Mouse (Mus musculus) myocyte (in vitro differentiated cells): Measurements from ENCODE around the gene Tnn. TPM values are rescaled to one million over a fixed set of nuclear protein-coding genes. Genes with fewer than 3 reads are reported as not detected.

Experiments
- H3K27me3 ChIP-seq: one replicate; pipeline ENCODE4 v1.6.1; 2011; ENCODE audit not compliant: control insufficient read depth, insufficient read depth, insufficient read length
- H3K36me3 ChIP-seq: one replicate; pipeline ENCODE4 v1.6.1; 2011; ENCODE audit not compliant: control insufficient read depth, insufficient read depth
- H3K4me2 ChIP-seq: one replicate; pipeline ENCODE4 v1.6.1; 2011; ENCODE audit warnings: low read depth, control low read depth
- H3K4me3 ChIP-seq: one replicate; pipeline ENCODE4 v1.5.1; 2011; ENCODE audit warnings: mild to moderate bottlenecking, control low read depth, moderate library complexity
- H3K79me2 ChIP-seq: one replicate; pipeline ENCODE4 v1.6.1; 2011; ENCODE audit not compliant: control insufficient read depth, insufficient read depth
- H3ac ChIP-seq: one replicate; pipeline ENCODE4 v1.6.1; 2011; ENCODE audit not compliant: control insufficient read depth, insufficient read length
- CEBPB ChIP-seq: IDR thresholded peaks from 2 replicates; pipeline ENCODE4 v1.6.1; 2011; ENCODE audit warnings: mild to moderate bottlenecking, moderate library complexity; ENCODE audit not compliant: poor library complexity, insufficient read depth, severe bottlenecking
- E2F4 ChIP-seq: IDR thresholded peaks from one replicate; pipeline ENCODE4 v1.6.1; 2011; ENCODE audit warnings: mild to moderate bottlenecking, control low read depth, moderate library complexity; ENCODE audit not compliant: insufficient read depth
- MAX ChIP-seq: IDR thresholded peaks from one replicate; pipeline ENCODE4 v1.6.1; 2011; ENCODE audit warnings: low read depth, mild to moderate bottlenecking, control low read depth
- MYOD1 ChIP-seq, 3 experiments: IDR thresholded peaks; one replicate each; pipeline ENCODE4 v1.6.1; 2011; ENCODE audit warnings: control low read depth in 2 of 3, low read depth in 2 of 3, mild to moderate bottlenecking in 2 of 3, moderate library complexity in 1 of 3; ENCODE audit not compliant: insufficient read length in 2 of 3, control insufficient read depth in 1 of 3
- MYOG ChIP-seq, 3 experiments: IDR thresholded peaks; one replicate each; pipeline ENCODE4 v1.6.1; 2011; ENCODE audit warnings: control low read depth in 2 of 3, low read depth in 2 of 3, mild to moderate bottlenecking in 2 of 3; ENCODE audit not compliant: insufficient read length in 2 of 3, control insufficient read depth in 1 of 3, insufficient read depth in 1 of 3
- POLR2A ChIP-seq: IDR thresholded peaks from one replicate; pipeline ENCODE4 v1.6.1; 2011; ENCODE audit warnings: low read depth, mild to moderate bottlenecking, control low read depth, moderate library complexity; ENCODE audit not compliant: insufficient read length
- POLR2AphosphoS2 ChIP-seq: IDR thresholded peaks from one replicate; pipeline ENCODE4 v1.6.1; 2011; ENCODE audit warnings: low read depth, control low read depth; ENCODE audit not compliant: insufficient read length
- REST ChIP-seq: IDR thresholded peaks from one replicate; pipeline ENCODE4 v1.6.1; 2011; ENCODE audit warnings: mild to moderate bottlenecking, control low read depth, moderate library complexity; ENCODE audit not compliant: insufficient read depth, insufficient read length
- SRF ChIP-seq: IDR thresholded peaks from one replicate; pipeline ENCODE4 v1.6.1; 2011; ENCODE audit warnings: low read depth; ENCODE audit not compliant: control insufficient read depth, insufficient read length
- TCF12 ChIP-seq: IDR thresholded peaks from one replicate; pipeline ENCODE4 v1.6.1; 2011; ENCODE audit warnings: mild to moderate bottlenecking, control low read depth; ENCODE audit not compliant: poor library complexity, insufficient read depth, severe bottlenecking
- TCF3 ChIP-seq: IDR thresholded peaks from one replicate; pipeline ENCODE4 v1.6.1; 2011; ENCODE audit warnings: low read depth, control low read depth; ENCODE audit not compliant: insufficient read length
- USF1 ChIP-seq: IDR thresholded peaks from one replicate; pipeline ENCODE4 v1.6.1; 2011; ENCODE audit warnings: low read depth, mild to moderate bottlenecking, control low read depth, moderate library complexity
- polyA plus RNA-seq: library from polyadenylated mRNA; unstranded; fragments of >200 nt; fragmentation: generic; extraction: Trizol; gene quantifications from one replicate; pipeline ENCODE4 v1.2.1, GENCODE M21; 2012; ENCODE audit warnings: missing spikeins

The Tnn gene
- polyA plus RNA-seq, 1 experiment, result not detected

DNA sequence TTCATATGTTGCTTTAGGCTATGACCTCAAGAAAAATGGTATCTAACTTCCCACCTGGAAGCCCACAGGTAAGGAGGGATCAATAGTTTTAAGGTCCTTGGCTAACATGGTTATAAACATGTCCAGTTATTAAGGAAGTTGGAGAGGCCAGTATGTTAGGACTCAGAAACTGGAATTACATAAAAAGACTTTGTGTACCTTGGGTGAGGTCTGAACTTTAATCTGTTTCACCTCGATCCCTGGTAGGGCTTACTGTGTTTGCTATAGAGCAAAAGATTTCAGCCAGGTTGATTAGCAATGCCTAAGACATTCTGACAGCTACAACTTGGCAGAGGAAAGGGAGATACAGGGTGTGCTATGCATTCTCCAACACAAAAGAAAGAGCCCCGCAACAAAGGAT is 29.4 kb downstream of the Tnn start:
- peaks cover 20% of the 10 kb centered on the region for H3K27me3 ChIP-seq
- no peak overlapping the region for H3ac ChIP-seq
- H3K4me3 ChIP-seq, result no peak overlapping the region
- H3K36me3 ChIP-seq, result no peaks in the 10 kb centered on the region
- H3K4me2 ChIP-seq, result no peak overlapping the region
- H3K79me2 ChIP-seq, result no peaks in the 10 kb centered on the region
- TF ChIP-seq USF1 (no peak), MYOD1 (IDR thresholded peaks at IDR 0.05; ENCODE audit: control insufficient read depth in 1 of 3, insufficient read length in 2 of 3, low read depth in 2 of 3) (no peak), TCF12 (no peak), REST (no peak), MYOG (IDR thresholded peaks at IDR 0.05; ENCODE audit: control insufficient read depth in 1 of 3, insufficient read depth in 1 of 3, insufficient read length in 2 of 3, low read depth in 2 of 3) (no peak), SRF (no peak), MAX (no peak), TCF3 (no peak)

GRCm38 (mm10) chr1:160108604-160109003 is 44.8 kb downstream of the Tnn start:
- H3K36me3 ChIP-seq, result no peaks in the 10 kb centered on the region
- H3K4me3 ChIP-seq, result no peak overlapping the region
- H3K27me3 ChIP-seq, result peaks cover 12% of the 10 kb centered on the region
- H3ac ChIP-seq, result no peak overlapping the region
- no peak for TF ChIP-seq MYOD1 (IDR thresholded peaks at IDR 0.05; ENCODE audit: control insufficient read depth in 1 of 3, insufficient read length in 2 of 3, low read depth in 2 of 3)
- TF ChIP-seq MYOG (IDR thresholded peaks at IDR 0.05; ENCODE audit: control insufficient read depth in 1 of 3, insufficient read depth in 1 of 3, insufficient read length in 2 of 3, low read depth in 2 of 3), result no peak
- TF ChIP-seq SRF, result no peak
- no peak for TF ChIP-seq POLR2A
- TF ChIP-seq CEBPB, result no peak
- TF ChIP-seq REST, result no peak
- no peak for TF ChIP-seq MAX
- no peak for TF ChIP-seq TCF12
- no peaks in the 10 kb centered on the region for H3K79me2 ChIP-seq
- no peak overlapping the region for H3K4me2 ChIP-seq

DNA sequence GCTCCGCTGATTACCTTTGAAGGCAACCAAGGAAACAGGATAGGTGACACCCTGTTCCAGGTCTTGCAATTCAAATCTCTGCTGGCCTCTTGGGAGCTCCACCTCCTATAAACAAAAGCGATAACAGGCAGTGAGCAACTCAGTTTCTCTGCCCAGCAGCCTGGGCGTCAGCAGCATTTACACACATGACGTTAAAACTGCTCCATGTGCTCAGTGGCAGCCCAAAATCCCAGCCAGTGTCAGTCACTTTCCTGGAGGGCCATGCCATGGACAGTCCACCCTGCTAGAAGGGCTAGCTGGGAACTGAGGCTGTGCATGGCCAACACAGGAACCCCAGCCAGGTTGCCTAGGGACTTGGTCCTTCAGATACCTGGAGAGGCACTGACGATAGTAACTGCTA is 48.0 kb downstream of the Tnn start:
- Histone ChIP-seq H3K36me3 (no peaks in the 10 kb centered on the region), H3ac (no peak overlapping the region), H3K4me2 (no peak overlapping the region), H3K27me3 (peaks cover 12% of the 10 kb centered on the region), H3K4me3 (no peak overlapping the region), H3K79me2 (no peaks in the 10 kb centered on the region)
- TF ChIP-seq POLR2AphosphoS2, result no peak

- H3ac ChIP-seq, result no peak overlapping the region
- no peak overlapping the region for H3K4me2 ChIP-seq
Observed at GRCm38 (mm10) chr1:160100996-160101395, 52.4 kb downstream of the Tnn start.

GRCm38 (mm10) chr1:160099659-160100302 is 53.6 kb downstream of the Tnn start:
- H3ac ChIP-seq, result no peak overlapping the region
- no peaks in the 10 kb centered on the region for H3K79me2 ChIP-seq
- no peaks in the 10 kb centered on the region for H3K36me3 ChIP-seq
- TF ChIP-seq MYOG (IDR thresholded peaks at IDR 0.05; ENCODE audit: control insufficient read depth in 1 of 3, insufficient read depth in 1 of 3, insufficient read length in 2 of 3, low read depth in 2 of 3), result no peak
- TF ChIP-seq TCF12, result no peak
- TF ChIP-seq POLR2AphosphoS2, result no peak
- TF ChIP-seq SRF, result no peak
- no peak for TF ChIP-seq TCF3
- no peak for TF ChIP-seq MYOD1 (IDR thresholded peaks at IDR 0.05; ENCODE audit: control insufficient read depth in 1 of 3, insufficient read length in 2 of 3, low read depth in 2 of 3)
- TF ChIP-seq USF1, result no peak
- TF ChIP-seq REST, result no peak
- TF ChIP-seq E2F4, result no peak
- no peak for TF ChIP-seq POLR2A
- no peaks in the 10 kb centered on the region for H3K27me3 ChIP-seq
- H3K4me3 ChIP-seq, result no peak overlapping the region
- peak overlapping the region; percentile 32 for H3K4me2 ChIP-seq

More at GRCm38 (mm10) chr1:160100996-160101395, 52.4 kb downstream of the Tnn start:
- no peaks in the 10 kb centered on the region for H3K36me3 ChIP-seq
- peaks cover 8% of the 10 kb centered on the region for H3K27me3 ChIP-seq
- no peak overlapping the region for H3K4me3 ChIP-seq
- H3K79me2 ChIP-seq, result no peaks in the 10 kb centered on the region
- TF ChIP-seq POLR2A (no peak), USF1 (no peak), MYOD1 (IDR thresholded peaks at IDR 0.05; ENCODE audit: control insufficient read depth in 1 of 3, insufficient read length in 2 of 3, low read depth in 2 of 3) (no peak), SRF (no peak), TCF3 (no peak), TCF12 (no peak), E2F4 (no peak), MYOG (IDR thresholded peaks at IDR 0.05; ENCODE audit: control insufficient read depth in 1 of 3, insufficient read depth in 1 of 3, insufficient read length in 2 of 3, low read depth in 2 of 3) (no peak)
